Mouse (Mus musculus) thymus, adult 2 months (tissue): Measurements from ENCODE around the gene Ccdc120. TPM values are rescaled to one million over a fixed set of nuclear protein-coding genes. Genes with fewer than 3 reads are reported as not detected.

Experiments used
- DNase-seq: peaks from one replicate; pipeline ENCODE4 v3.0.0; 2021
- H3K27ac ChIP-seq: fragments of 200-500 bp; 2 replicates; pipeline ENCODE4 v1.5.1; 2012; ENCODE audit warnings: low read length, control low read depth; ENCODE audit not compliant: control insufficient read depth, insufficient read depth
- H3K27me3 ChIP-seq: fragments of 200-500 bp; 2 replicates; pipeline ENCODE4 v1.6.1; 2012; ENCODE audit warnings: mild to moderate bottlenecking, low read length, moderate library complexity, mixed read lengths; ENCODE audit not compliant: control insufficient read depth, insufficient read depth
- H3K36me3 ChIP-seq: fragments of 200-500 bp; 2 replicates; pipeline ENCODE4 v1.6.1; 2012; ENCODE audit warnings: mild to moderate bottlenecking, low read length, moderate library complexity; ENCODE audit not compliant: control insufficient read depth, insufficient read depth
- H3K4me1 ChIP-seq: fragments of 200-500 bp; replicated peaks from 2 replicates; pipeline ENCODE4 v1.6.1; 2012; ENCODE audit warnings: low read length; ENCODE audit not compliant: control insufficient read depth, insufficient read depth
- H3K4me3 ChIP-seq: fragments of 200-500 bp; 2 replicates; pipeline ENCODE4 v1.5.1; 2012; ENCODE audit warnings: mild to moderate bottlenecking, low read length, control low read depth, moderate library complexity; ENCODE audit not compliant: control insufficient read depth, insufficient read depth
- CTCF ChIP-seq: fragments of 200-500 bp; IDR thresholded peaks from 2 replicates; pipeline ENCODE4 v1.5.1; 2012; ENCODE audit warnings: mild to moderate bottlenecking, control low read depth, low read length, moderate library complexity, borderline replicate concordance; ENCODE audit not compliant: control insufficient read depth, poor library complexity, insufficient read depth; ENCODE audit errors: extremely low read depth
- POLR2A ChIP-seq: fragments of 200-500 bp; IDR thresholded peaks from 2 replicates; pipeline ENCODE4 v1.6.1; 2012; ENCODE audit warnings: mild to moderate bottlenecking, low read length, control low read depth, moderate library complexity; ENCODE audit not compliant: control insufficient read depth, poor library complexity, insufficient read depth; ENCODE audit errors: extremely low read depth
- WGBS: fragments of 180-500 bp; shearing (Covaris S2); methylation state at CpG from one replicate; pipeline ENCODE4 v1.1.7; 2018; 5-methylcytosine and 5-hydroxymethylcytosine counted together
- polyA plus RNA-seq: library from polyadenylated mRNA; depleted of rRNA; stranded (reverse); fragments of >200 nt; gene quantifications from 2 replicates; pipeline ENCODE4 v1.2.3, GENCODE M21; 2012

Gene Ccdc120
- polyA plus RNA-seq, 1 experiment, result 9.3 TPM

GRCm38 (mm10) chrX:7733571-7734156 is 17.0 kb downstream of the Ccdc120 start:
- Histone ChIP-seq H3K36me3 (no peaks in the 10 kb centered on the region), H3K4me3 (peak overlapping the region; percentile 37), H3K27ac (no peak overlapping the region), H3K27me3 (no peaks in the 10 kb centered on the region), H3K4me1 (0 out of 2 replicates have a peak, but pooled peaks cover 8% of the 10 kb centered on the region)
- peak; percentile 83 for DNase-seq
- TF ChIP-seq POLR2A, result no peak
- TF ChIP-seq CTCF, result peak; percentile 72; the same call in 1 of the 2 replicates
- WGBS, result 29% methylated on average over 25 of the region's 26 CpGs

GRCm38 (mm10) chrX:7728922-7729265 is 21.8 kb downstream of the Ccdc120 start:
- no peak for DNase-seq
- TF ChIP-seq POLR2A (no peak), CTCF (no peak)
- H3K27ac ChIP-seq, result no peak overlapping the region
- 0 out of 2 replicates have a peak, but pooled peaks cover 10% of the 10 kb centered on the region for H3K4me1 ChIP-seq
- peaks cover 16% of the 10 kb centered on the region for H3K36me3 ChIP-seq
- peak overlapping the region; percentile 60 for H3K4me3 ChIP-seq
- 34% methylated on average over 4 of the region's 4 CpGs for WGBS
- no peaks in the 10 kb centered on the region for H3K27me3 ChIP-seq

GRCm38 (mm10) chrX:7728215-7728921 is 22.3 kb downstream of the Ccdc120 start, which contains the start of gene Praf2:
Gene Praf2 (plus strand): TSS chrX:7728439.
- DNase-seq, result peak; percentile 69
- H3K4me1 ChIP-seq, result 0 out of 2 replicates have a peak, but pooled peaks cover 8% of the 10 kb centered on the region

GRCm38 (mm10) chrX:7727176-7727575 is 23.5 kb downstream of the Ccdc120 start:
- peaks cover 16% of the 10 kb centered on the region for H3K36me3 ChIP-seq
- WGBS, result 98% methylated on average over 11 of the region's 13 CpGs
- no peak for TF ChIP-seq POLR2A
- no peak for TF ChIP-seq CTCF
- H3K27me3 ChIP-seq, result no peaks in the 10 kb centered on the region
- H3K27ac ChIP-seq, result no peak overlapping the region
- no peak for DNase-seq
- no peak overlapping the region for H3K4me3 ChIP-seq
- H3K4me1 ChIP-seq, result peaks cover 14% of the 10 kb centered on the region; the same call in 1 of the 2 replicates

More at GRCm38 (mm10) chrX:7728215-7728921, 22.3 kb downstream of the Ccdc120 start, which contains the start of gene Praf2:
- Histone ChIP-seq H3K4me3 (peak within 1 kb of the TSS; percentile 60), H3K27ac (no peak within 1 kb of the TSS), H3K36me3 (peaks cover 16% of the 10 kb centered on the region), H3K27me3 (no peaks in the 10 kb centered on the region)
- 7% methylated on average over 38 of the region's 42 CpGs for WGBS
- TF ChIP-seq CTCF (no peak), POLR2A (peak; percentile 46; the same call in 1 of the 2 replicates)

GRCm38 (mm10) chrX:7725841-7726240 is 24.9 kb downstream of the Ccdc120 start:
- no peak overlapping the region for H3K4me3 ChIP-seq
- no peak overlapping the region for H3K27ac ChIP-seq
- DNase-seq, result no peak
- no peaks in the 10 kb centered on the region for H3K27me3 ChIP-seq
- H3K36me3 ChIP-seq, result peaks cover 16% of the 10 kb centered on the region
- 93% methylated on average over 12 of the region's 12 CpGs for WGBS
- H3K4me1 ChIP-seq, result peaks cover 14% of the 10 kb centered on the region; the same call in 1 of the 2 replicates
- TF ChIP-seq CTCF (no peak), POLR2A (no peak)

GRCm38 (mm10) chrX:7724135-7724534 is 26.6 kb downstream of the Ccdc120 start:
- H3K4me1 ChIP-seq, result peaks cover 14% of the 10 kb centered on the region; the same call in 1 of the 2 replicates
- no peak overlapping the region for H3K27ac ChIP-seq
- no peak for DNase-seq
- H3K4me3 ChIP-seq, result no peak overlapping the region
- peaks cover 16% of the 10 kb centered on the region for H3K36me3 ChIP-seq
- WGBS, result 98% methylated on average over 7 of the region's 7 CpGs
- TF ChIP-seq CTCF (no peak), POLR2A (no peak)
- no peaks in the 10 kb centered on the region for H3K27me3 ChIP-seq

GRCm38 (mm10) chrX:7722691-7723090 is 28.0 kb downstream of the Ccdc120 start:
- Histone ChIP-seq H3K4me1 (peaks cover 6% of the 10 kb centered on the region; the same call in 1 of the 2 replicates), H3K27ac (no peak overlapping the region), H3K36me3 (peaks cover 15% of the 10 kb centered on the region), H3K27me3 (no peaks in the 10 kb centered on the region), H3K4me3 (peak overlapping the region; percentile 82)
- DNase-seq, result no peak
- WGBS, result 1% methylated on average over 4 of the region's 4 CpGs
- TF ChIP-seq POLR2A, result no peak
- no peak for TF ChIP-seq CTCF
